Mouse (Mus musculus) cortical plate, adult 2 months (tissue): Measurements from ENCODE around the gene Hist1h3i.

ENCODE experiments used
- CTCF ChIP-seq: fragments of 200-500 bp; IDR thresholded peaks from 2 replicates; pipeline ENCODE4 v1.5.1; 2011; ENCODE audit warnings: mild to moderate bottlenecking, control low read depth, low read length; ENCODE audit not compliant: insufficient read depth; ENCODE audit errors: extremely low read depth
- POLR2A ChIP-seq: fragments of 200-500 bp; IDR thresholded peaks from 2 replicates; pipeline ENCODE4 v1.6.1; 2011; ENCODE audit warnings: mild to moderate bottlenecking, low read length, control low read depth; ENCODE audit not compliant: insufficient read depth; ENCODE audit errors: extremely low read depth

GRCm38 (mm10) chr13:21789925-21790324 lies 6.8 kb upstream of the Hist1h3i start:
- TF ChIP-seq POLR2A (no peak), CTCF (no peak)
